Mouse (Mus musculus): ENCODE measurements around the gene Cldnd1.

DNA sequence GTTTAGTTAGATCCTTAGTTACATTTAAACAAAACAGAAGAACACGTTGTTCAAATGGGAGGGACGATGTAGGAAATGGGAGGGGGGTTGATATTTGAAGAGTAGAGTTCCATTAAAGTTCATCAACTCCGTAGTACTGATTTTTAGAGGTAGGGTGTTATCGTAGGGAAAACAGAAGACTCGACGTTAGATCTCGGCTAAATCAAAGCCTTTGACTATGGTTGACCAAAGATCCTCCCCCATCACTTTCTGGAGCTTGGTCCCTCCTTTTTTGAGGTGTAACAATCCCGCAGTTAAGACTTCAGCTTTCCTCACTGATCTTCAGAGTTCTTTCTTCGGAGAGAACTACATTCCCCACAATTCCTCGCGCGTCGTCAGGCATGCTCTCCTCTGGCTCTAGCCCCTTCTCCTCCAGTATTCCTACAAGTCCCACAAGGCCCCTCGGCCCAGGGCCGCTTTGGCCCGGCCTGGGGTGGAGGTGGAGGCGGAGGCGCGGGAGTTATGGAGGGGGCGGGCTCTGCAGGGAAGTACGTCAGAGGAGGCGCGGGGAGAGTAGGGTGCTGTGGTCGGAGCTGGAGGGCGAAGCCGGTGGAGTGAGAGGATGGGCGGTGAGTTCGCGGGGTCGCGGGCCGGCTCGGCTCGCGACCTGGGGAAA lies at the start of gene Cldnd1:
- no peak for TF ChIP-seq GATA1 (IDR thresholded peaks at IDR 0.05; ENCODE audit: low read length)
- TF ChIP-seq TAL1 (IDR thresholded peaks at IDR 0.05; ENCODE audit: low read length) = no peak

All from erythroblast, embryonic 14.5 days (primary cell).